Mouse (Mus musculus) intestine, embryonic 16.5 days (tissue): Measurements from ENCODE around the gene Gm14214. TPM values are rescaled to one million over a fixed set of nuclear protein-coding genes. Genes with fewer than 3 reads are reported as not detected.

ENCODE experiments used
- ATAC-seq: fragments of 200-750 bp; cut with Nextera tagmentation; 2 replicates; pipeline ENCODE4 v1.8.0; 2017; ENCODE audit warnings: moderate TSS enrichment, moderate library complexity
- H3K27ac ChIP-seq: fragments of 300-500 bp; sonication (generic); 2 replicates; pipeline ENCODE4 v1.5.1; 2014; ENCODE audit warnings: mild to moderate bottlenecking, low read length
- H3K27me3 ChIP-seq: fragments of 300-500 bp; sonication (generic); replicated peaks from 2 replicates; pipeline ENCODE4 v1.6.1; 2014; ENCODE audit warnings: low read length, control low read depth, mixed read lengths; ENCODE audit not compliant: control insufficient read depth, insufficient read depth
- H3K36me3 ChIP-seq: fragments of 300-500 bp; sonication (generic); 2 replicates; pipeline ENCODE4 v1.6.1; 2014; ENCODE audit warnings: low read length, control low read depth; ENCODE audit not compliant: control insufficient read depth, insufficient read depth
- H3K4me1 ChIP-seq: fragments of 300-500 bp; sonication (generic); 2 replicates; pipeline ENCODE4 v1.6.1; 2014; ENCODE audit warnings: low read length, control low read depth, mixed read lengths; ENCODE audit not compliant: control insufficient read depth, insufficient read depth
- H3K4me2 ChIP-seq: fragments of 300-500 bp; sonication (generic); 2 replicates; pipeline ENCODE4 v1.6.1; 2014; ENCODE audit warnings: low read depth, low read length, control low read depth
- H3K4me3 ChIP-seq: fragments of 300-500 bp; sonication (generic); 2 replicates; pipeline ENCODE4 v1.5.1; 2014; ENCODE audit warnings: mild to moderate bottlenecking, low read length
- H3K9ac ChIP-seq: fragments of 300-500 bp; sonication (generic); 2 replicates; pipeline ENCODE4 v1.6.1; 2014; ENCODE audit warnings: low read depth, low read length
- H3K9me3 ChIP-seq: fragments of 300-500 bp; sonication (generic); 2 replicates; pipeline ENCODE4 v1.6.1; 2016; ENCODE audit warnings: low read length, control low read depth; ENCODE audit not compliant: control insufficient read depth
- WGBS: fragments of 180-500 bp; shearing (Covaris S2); extraction: QIAGEN DNeasy Blood & Tissue Kit; methylation state at CpG from one replicate; pipeline ENCODE4 v1.1.7; 2014; 5-methylcytosine and 5-hydroxymethylcytosine counted together
- polyA plus RNA-seq: library from polyadenylated mRNA; unstranded; fragments of >200 nt; fragmentation: Nextera tagmentation; extraction: Ambion mirVana; gene quantifications from 2 replicates; pipeline ENCODE4 v1.2.1, GENCODE M21; 2015

Gene Gm14214
- polyA plus RNA-seq, 1 experiment from 2014 or later: not detected

GRCm38 (mm10) chr2:154723473-154723872 is 46.4 kb downstream of the Gm14214 start:
- Histone ChIP-seq H3K27me3 (no peaks in the 10 kb centered on the region), H3K27ac (no peak overlapping the region), H3K4me3 (no peak overlapping the region), H3K9me3 (no peaks in the 10 kb centered on the region), H3K9ac (no peak overlapping the region), H3K4me2 (no peak overlapping the region), H3K4me1 (no peaks in the 10 kb centered on the region), H3K36me3 (no peaks in the 10 kb centered on the region)
- WGBS: 76% methylated on average over 4 of the region's 4 CpGs
- ATAC-seq: no peak

- WGBS: 83% methylated on average over 2 of the region's 2 CpGs
- H3K4me3 ChIP-seq: no peak overlapping the region
- no peak overlapping the region for H3K4me2 ChIP-seq
- no peak overlapping the region for H3K27ac ChIP-seq
- no peaks in the 10 kb centered on the region for H3K27me3 ChIP-seq
- H3K9ac ChIP-seq: no peak overlapping the region
- H3K9me3 ChIP-seq: no peaks in the 10 kb centered on the region
- no peak for ATAC-seq
- no peaks in the 10 kb centered on the region for H3K4me1 ChIP-seq
- H3K36me3 ChIP-seq: no peaks in the 10 kb centered on the region
These were observed 49.5 kb downstream of the Gm14214 start for GRCm38 (mm10) chr2:154720315-154720714.

Other genes with a start within 250 kb of the Gm14214 start
- 0.46 TPM in 1 of 2 replicates, not detected in the other for gene 1700003F12Rik, start 222.9 kb downstream of the Gm14214 start, polyA plus RNA-seq
- 0.09 TPM in 1 of 2 replicates, not detected in the other for gene Actl10, start 218.3 kb downstream of the Gm14214 start, polyA plus RNA-seq
- gene Necab3, start 211.1 kb downstream of the Gm14214 start, polyA plus RNA-seq: 1.4 and 1.6 TPM in 2 replicates
- gene E2f1, start 200.1 kb downstream of the Gm14214 start, polyA plus RNA-seq: 5.8 and 9.5 TPM in 2 replicates
- 41.2 and 41.9 TPM in 2 replicates for gene Pxmp4, start 166.3 kb downstream of the Gm14214 start, polyA plus RNA-seq
- 0.53 and 0.55 TPM in 2 replicates for gene Zfp341, start 156.7 kb downstream of the Gm14214 start, polyA plus RNA-seq
- not detected in 2 replicates for gene 4930519P11Rik, start 156.6 kb downstream of the Gm14214 start, polyA plus RNA-seq
- 23.6 and 28.7 TPM in 2 replicates for gene Chmp4b, start 118.3 kb downstream of the Gm14214 start, polyA plus RNA-seq
- 30.6 and 34.0 TPM in 2 replicates for gene Raly, start 21.1 kb upstream of the Gm14214 start, polyA plus RNA-seq
- gene a, start 21.4 kb upstream of the Gm14214 start, polyA plus RNA-seq: not detected in 2 replicates
- 73.5 and 76.6 TPM in 2 replicates for gene Eif2s2, start 122.9 kb upstream of the Gm14214 start, polyA plus RNA-seq
- gene Gm14226, start 248.2 kb upstream of the Gm14214 start, polyA plus RNA-seq: 1.7 and 1.9 TPM in 2 replicates